Mouse (Mus musculus) left cerebral cortex, adult 18-20 months (tissue): ENCODE measurements around the gene Eng. TPM values are rescaled to one million over a fixed set of nuclear protein-coding genes. Genes with fewer than 3 reads are reported as not detected.

ENCODE experiments used
- DNase-seq, 2 experiments: peaks; one replicate each; pipeline ENCODE4 v3.0.0; 2021 to 2022; ENCODE audit warnings: low spot score in 2 of 2, mixed read lengths in 1 of 2
- total RNA-seq, 2 experiments: library from RNA; stranded (reverse); gene quantifications; 2 replicates each; pipeline ENCODE4 v1.2.3; 2021

Gene Eng
- total RNA-seq, 2 experiments from 2014 or later, result 18.4 to 19.9 TPM

- no peak for DNase-seq
These were observed 25.5 kb upstream of the Eng start for GRCm38 (mm10) chr2:32620682-32621516.

- no peak for DNase-seq
These were observed 24.9 kb upstream of the Eng start, which contains the start of gene Ak1 for GRCm38 (mm10) chr2:32621517-32621859. Gene Ak1 (plus strand): TSS chr2:32621758.

GRCm38 (mm10) chr2:32624111-32624748 lies 22.2 kb upstream of the Eng start:
- no peak for DNase-seq

GRCm38 (mm10) chr2:32625212-32625872 lies 21.1 kb upstream of the Eng start:
- peak; percentile 86 to 91 for DNase-seq

DNA sequence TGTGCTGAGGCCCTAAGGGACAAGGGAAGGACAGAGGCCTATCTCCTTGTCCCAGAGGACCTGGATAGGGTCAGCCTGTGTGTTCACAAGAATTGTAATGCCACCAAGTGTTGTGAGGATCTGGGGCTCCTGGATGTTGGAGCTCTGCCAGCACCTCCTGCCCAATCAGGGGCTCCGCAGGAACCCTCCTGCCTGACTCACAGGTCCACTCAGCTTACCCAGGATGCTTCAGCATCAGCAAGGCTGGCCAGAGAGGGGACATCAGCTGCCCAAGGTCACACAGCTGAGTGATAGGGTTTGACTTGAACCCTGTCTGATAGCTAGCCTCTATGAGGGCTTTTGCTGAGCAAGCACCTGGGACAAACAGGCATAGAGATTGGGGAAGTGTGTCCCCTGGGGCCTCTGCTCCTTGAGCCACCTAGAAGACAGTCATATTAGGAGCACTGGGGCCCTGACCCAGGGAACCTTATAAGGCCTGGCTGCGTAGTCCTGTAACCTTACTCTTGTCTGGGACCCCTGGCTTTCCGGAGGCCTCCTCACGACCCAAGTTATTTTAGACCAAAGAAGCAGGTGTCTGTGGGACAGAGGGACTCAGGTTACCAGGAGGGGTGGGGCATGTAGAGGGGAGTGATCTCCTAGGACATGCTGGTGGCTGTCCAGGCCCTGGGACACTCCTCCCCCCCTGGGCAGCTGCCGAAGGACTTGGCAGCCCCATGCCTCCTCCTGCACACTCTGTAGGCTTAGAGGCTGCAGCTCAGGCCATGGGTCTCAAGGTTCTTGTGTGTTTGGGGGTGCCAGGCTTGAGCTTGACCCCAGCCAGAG lies 20.3 kb upstream of the Eng start:
- DNase-seq, result peak; percentile 69 to 70

DNA sequence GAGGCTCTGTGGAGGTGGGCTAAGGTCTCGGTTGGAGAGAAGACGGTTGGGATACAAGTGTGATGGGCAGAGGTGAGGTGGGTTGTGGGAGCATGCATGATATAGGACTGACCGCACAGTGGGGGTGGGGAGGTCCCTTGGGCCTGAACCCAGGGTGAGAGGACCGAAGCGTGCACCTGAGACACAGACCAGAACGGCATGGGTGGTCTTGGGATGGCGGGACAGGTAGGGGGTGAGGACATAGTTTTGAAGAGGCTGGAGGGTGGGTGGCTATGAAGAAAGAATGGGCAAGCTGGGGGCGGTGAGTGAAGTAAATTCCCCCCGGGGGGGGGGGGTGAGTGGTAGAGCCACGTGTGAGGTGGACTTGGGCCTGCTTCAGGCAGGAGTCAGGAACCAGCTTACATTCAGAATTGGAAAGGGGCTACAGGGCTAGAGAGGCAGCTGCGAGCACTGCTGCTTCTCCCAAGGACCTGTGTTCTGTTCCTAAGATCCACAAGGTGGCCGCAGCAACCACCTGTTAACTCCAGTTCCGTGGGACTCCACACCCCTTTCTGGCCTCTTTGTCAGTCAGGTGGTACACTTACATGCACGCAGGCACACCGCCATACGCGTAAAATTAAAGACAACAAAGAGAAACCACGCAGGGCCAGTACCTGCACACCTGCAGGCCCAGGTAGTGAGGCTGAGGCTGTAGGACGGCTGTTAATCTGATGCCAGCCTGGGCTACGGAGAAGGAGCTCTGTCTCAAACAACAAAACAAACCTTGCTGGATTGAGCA lies 18.9 kb upstream of the Eng start:
- no peak for DNase-seq

- no peak for DNase-seq
These were observed 18.3 kb upstream of the Eng start for GRCm38 (mm10) chr2:32628044-32628550.

DNA sequence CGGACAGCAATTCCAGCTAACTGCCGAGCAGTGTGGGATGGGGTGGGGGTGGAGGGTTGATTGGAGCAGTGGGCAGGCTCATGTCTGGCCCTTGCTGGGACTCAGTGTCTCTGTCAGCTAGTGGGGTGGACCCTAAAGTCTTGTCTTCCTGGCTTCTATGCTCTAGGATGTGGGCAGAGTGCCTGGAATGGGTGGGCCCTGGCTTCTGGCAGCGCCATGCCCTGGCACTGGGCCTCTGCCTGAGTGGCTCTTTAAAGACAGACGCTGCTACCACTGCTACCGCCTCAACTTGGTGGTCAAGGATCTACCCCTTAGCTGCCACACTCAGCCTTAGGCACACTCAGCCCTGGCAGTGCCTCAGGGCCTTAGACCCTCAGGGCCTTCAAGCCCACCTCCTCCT lies 17.7 kb upstream of the Eng start:
- DNase-seq, result peak; percentile 56 to 72

- DNase-seq, result peak in 1 of 2 experiments; percentile 47
These were observed 17.0 kb upstream of the Eng start for GRCm38 (mm10) chr2:32629276-32629976.

GRCm38 (mm10) chr2:32630036-32630435 lies 16.4 kb upstream of the Eng start:
- no peak for DNase-seq

DNA sequence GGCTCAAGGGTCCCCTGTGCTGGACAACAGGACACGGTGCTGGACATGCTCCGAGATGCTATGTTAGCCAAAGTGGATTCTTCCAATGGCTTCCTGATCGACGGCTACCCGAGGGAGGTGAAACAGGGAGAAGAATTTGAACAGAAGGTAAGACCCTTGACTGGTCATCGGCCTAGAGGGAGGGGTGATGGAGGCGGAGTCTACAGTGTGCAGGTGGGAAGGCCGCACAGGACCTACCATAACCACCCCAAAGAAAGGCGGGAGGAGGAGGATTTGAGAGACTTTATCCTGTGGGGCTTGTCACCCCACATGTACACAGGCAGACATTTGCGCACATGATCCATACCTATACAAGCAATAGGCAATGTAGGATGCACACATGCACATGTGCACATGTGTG lies 15.3 kb upstream of the Eng start:
- DNase-seq, result no peak

- peak; percentile 81 to 84 for DNase-seq
These were observed 14.5 kb upstream of the Eng start for GRCm38 (mm10) chr2:32631737-32632394.

- no peak for DNase-seq
These were observed 12.7 kb upstream of the Eng start for GRCm38 (mm10) chr2:32633660-32634059.

GRCm38 (mm10) chr2:32634277-32635105 lies 11.9 kb upstream of the Eng start:
- DNase-seq, result no peak

- DNase-seq, result no peak
These were observed 9.8 kb upstream of the Eng start for GRCm38 (mm10) chr2:32636617-32637016.

DNA sequence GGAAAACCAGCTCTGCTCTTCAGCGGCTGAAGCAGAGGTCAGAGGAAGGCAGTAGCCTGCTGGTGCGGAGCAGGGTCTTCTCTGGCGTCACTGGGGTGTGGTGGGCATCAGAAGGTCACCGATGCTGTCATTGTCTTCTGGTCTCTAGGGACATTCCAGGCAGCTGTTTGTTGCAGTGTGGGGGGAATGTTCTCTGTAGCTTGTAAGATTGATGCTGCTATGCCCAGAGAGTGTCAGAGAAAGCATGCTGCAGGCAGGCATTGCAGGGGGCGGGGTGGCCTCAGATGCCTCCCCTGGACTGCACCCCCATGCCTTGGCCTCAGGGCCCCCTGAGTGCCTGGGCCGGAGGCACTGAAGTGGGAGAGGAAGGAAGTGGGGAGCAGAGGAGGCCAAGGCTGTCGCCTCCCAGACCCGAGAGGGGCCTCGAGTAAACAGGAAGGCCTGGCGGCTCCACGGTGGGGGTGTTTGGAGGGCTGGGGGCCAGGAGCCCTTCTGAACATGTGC lies 8.6 kb upstream of the Eng start:
- no peak for DNase-seq

DNA sequence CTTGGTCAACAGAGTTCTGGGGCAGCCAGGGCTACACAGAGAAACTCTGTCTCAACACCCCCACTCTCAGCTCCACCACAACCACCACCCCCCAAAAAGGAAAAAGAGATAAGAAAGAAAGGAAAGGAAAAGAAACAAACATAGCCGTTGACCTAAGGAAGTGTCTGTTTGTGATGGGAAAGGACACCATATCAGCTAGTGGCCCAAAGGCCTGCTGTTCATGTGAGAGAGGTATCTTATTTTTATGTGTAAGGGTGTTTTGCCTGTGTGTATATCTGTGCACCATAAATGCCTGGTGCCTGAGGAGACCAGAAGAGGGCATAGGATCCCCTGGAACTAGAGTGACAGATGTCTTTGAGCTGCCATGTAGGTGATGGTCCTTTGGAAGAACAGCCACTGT lies 6.8 kb upstream of the Eng start:
- DNase-seq, result no peak

DNA sequence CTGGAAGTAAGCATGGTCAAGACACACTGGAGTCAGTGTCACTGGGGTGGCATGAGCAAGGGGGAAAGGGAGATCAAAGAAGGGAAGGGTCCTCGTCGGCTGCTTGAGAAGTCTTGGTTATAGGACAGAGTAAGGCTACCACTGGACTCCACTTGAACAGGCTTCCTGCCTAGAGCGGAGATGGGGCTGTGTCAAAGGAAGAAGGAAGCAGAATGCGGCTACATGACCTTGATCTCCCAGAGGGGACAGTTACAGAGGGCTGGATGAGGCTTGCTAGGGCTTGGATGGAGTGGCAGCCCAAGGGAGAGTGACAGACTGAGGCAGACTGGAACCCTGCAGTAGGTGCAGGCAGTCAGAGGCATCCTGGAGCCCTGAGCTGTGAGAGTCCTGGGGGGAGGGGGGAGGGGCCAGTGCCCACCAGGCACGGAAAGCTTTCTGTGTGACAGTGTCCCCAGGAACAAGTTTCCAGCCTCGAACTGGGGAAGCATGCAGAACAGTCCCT lies 5.8 kb upstream of the Eng start:
- DNase-seq, result no peak
